Mouse (Mus musculus): Measurements from ENCODE around the gene Nebl. TPM values are rescaled to one million over a fixed set of nuclear protein-coding genes. Genes with fewer than 3 reads are reported as not detected.

Nebl gene
- total RNA-seq, 2 experiments from 2014 or later, result 0.45 to 0.55 TPM

DNA sequence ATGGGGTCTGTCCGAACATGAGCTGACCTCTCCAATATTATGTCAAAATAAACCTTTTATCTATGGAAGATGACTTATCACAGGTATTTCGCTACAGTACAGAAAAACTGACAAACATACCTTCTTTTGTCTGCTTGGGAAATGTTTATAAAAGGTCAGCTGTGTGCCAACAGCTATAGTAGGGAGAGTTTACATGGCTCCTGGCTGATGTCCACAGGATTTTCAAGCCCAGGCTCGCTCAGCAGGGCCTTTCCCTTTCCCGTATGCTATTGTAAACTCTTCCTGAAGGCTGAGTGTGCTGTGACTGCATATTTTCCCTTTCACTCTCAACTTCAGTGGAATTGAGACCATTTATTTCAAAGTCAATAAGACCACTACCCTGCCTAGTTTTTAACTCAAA is 17.1 kb downstream of the Nebl start:
- DNase-seq, result no peak
- intact Hi-C loops (cut with DNase I; ENCODE audit: low total_unique reads), result no loop called here

DNA sequence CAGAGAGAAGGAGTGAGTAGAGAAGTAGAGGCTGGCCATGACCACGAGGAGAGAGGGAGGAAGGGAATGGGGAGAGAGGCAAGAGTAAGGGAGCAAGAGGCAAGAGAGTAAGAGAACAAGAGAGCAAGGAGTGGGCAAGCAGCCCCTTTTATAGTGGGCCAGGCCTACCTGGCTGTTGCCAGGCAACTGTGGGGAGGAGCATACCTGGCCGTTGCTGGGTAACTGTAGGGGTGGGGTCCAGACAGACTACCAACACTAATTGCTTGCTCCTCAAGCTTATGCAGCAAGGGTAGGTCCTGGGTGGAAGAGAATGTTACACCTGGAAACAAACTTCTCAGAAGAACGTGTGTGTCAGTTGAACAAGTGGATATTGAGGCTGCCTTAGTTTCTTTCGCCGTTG is 20.0 kb downstream of the Nebl start:
- intact Hi-C loops (cut with DNase I; ENCODE audit: low total_unique reads), result no loop called here
- DNase-seq, result no peak

DNA sequence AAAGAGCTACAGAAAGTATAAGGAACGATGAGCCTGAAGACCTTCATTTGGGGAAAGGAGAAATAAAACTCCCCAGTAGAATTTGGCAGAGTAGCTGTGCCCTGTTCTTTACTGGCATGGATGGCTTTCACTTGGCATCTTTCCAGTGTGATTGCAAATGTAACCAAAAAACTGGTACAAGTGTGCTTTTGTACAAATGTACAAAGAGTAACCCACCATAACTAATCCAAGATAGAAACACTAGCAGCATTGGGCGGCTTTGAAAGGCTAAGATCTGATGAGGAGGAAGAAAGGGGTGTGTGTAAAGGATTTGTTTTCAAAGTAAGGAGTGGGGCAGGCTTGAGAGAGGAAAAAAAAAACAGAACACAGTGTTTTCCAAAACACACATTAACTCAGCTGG is 21.2 kb downstream of the Nebl start:
- intact Hi-C loops (cut with DNase I; ENCODE audit: low total_unique reads), result no loop called here
- DNase-seq, result no peak

DNA sequence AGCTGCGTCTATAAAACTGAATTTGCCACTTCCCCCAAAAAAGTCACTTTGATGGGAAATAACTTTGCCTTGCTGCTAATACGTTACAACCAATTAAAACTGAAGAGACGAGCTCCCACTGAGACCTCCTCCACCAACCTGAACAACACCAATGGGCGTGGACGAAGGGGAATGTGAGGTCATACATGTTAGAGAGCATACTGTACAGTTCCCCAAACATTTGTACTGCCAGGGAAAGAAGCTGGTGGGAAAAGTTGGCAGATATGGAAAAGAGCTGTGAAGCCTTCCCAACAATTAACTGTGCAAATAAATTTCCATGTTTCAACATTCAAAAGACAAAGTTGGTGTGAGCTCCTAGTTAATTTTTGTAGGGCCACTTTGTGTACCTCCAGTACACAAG is 25.3 kb downstream of the Nebl start:
- intact Hi-C loops (cut with DNase I; ENCODE audit: low total_unique reads), result no loop called here
- DNase-seq, result no peak

DNA sequence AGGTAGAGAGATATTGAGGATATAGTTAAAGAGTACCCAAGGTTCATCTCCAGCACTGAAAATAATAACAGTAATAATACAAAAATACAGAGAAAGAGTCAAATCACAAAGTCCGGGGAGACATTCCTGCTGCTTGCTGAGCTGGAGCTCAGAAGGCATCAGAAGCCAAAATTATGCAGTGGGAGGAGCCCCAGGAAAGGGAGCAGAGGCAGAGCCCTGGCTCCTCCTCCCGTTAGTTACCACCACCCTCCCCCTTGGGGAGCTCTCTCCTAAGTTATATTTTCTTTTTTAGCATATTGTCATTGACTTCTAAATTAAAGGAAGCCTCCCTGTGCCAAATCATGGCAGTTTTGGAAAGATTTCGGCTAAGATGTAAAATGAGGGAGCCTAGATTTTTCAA is 25.8 kb downstream of the Nebl start:
- intact Hi-C loops (cut with DNase I; ENCODE audit: low total_unique reads), result no loop called here

GRCm38 (mm10) chr2:17703170-17703512 is 28.1 kb downstream of the Nebl start:
- no peak for DNase-seq
- intact Hi-C loops (cut with DNase I; ENCODE audit: low total_unique reads), result no loop called here

More for the DNA sequence above, 25.8 kb downstream of the Nebl start:
- no peak for DNase-seq

DNA sequence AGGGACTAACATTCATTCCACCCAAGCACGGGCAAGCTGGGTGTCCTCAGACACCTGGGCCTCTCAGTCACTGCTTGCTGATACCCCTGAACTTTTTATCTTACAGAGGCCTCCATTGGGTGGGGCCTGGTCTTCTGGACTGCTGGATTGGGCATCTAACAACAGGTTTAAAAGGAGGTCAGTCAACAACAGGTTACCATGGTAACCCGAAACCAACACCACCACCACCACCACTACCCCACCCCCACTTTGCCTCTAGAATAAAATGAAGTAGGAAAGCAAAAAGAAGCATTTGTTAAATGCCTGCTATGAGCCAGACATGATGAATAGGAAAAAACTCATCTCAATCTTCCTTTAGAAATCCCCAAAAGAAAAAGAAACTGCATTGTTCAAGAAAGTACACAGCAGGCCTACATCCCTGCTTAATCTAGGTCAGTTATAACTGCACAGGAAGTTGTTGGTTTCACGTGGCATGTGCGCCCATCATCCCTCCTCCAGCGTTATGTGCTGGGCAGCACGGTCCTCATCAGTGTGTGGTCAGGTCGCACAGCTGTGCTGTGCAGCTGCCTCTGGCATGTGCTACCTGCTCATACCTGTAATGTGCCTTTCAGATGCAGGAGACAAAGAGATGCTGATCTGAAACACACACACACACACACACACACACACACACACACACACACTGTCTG is 28.6 kb downstream of the Nebl start:
- DNase-seq, result no peak
- intact Hi-C loops (cut with DNase I; ENCODE audit: low total_unique reads), result no loop called here

DNA sequence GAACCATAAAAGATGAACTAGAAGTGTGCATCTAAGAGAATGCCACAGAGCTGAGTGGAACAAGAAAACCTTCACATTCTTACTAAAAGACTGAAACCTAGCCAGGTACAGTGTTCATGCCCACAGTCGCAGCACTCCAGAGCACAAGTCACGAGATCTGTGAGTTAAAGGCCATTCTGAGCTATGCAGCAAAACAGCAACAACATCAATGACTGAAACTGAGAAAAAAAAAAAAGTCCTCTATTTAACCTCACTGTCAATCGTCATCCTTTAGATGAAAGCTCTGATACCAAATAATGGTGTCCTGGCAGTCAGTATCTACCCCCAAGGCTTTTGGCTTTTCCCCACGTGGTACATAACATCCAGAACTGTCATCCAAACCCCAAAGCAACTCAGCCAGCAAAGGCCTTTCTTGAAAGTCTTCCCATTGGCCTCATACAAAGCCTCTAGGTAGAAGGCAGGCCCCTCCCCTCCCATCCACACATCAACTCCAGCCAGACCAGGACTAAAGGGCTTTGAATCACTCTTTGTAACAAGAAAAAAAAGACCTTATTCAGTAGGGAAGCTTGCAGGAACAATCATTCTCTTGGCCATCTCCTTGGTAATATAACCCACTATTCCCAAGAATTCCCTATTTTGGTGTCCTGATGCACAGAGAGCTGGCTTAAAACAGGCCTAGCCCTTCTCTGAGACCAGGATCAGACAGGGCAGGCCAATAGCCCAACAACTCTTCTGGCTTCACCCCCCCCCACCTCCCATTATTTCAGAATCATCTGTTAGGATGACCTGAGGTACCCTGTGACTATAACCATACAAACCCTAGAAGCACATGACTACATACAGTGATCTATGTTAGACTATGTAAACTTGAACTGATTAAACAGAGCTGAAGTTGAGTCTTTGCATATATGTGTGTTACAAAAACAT is 32.8 kb downstream of the Nebl start:
- DNase-seq, result no peak

GRCm38 (mm10) chr2:17692926-17693325 is 38.3 kb downstream of the Nebl start:
- intact Hi-C loops (cut with DNase I; ENCODE audit: low total_unique reads), result no loop called here

More for the DNA sequence above, 32.8 kb downstream of the Nebl start:
- intact Hi-C loops (cut with DNase I; ENCODE audit: low total_unique reads), result no loop called here

GRCm38 (mm10) chr2:17690264-17690663 is 41.0 kb downstream of the Nebl start:
- intact Hi-C loops (cut with DNase I; ENCODE audit: low total_unique reads), result no loop called here
- no peak for DNase-seq

More at GRCm38 (mm10) chr2:17692926-17693325, 38.3 kb downstream of the Nebl start:
- no peak for DNase-seq

- no peak for DNase-seq
- intact Hi-C loops (cut with DNase I; ENCODE audit: low total_unique reads), result no loop called here
Measured at GRCm38 (mm10) chr2:17687141-17687540, 44.1 kb downstream of the Nebl start.

- no peak for DNase-seq
- intact Hi-C loops (cut with DNase I; ENCODE audit: low total_unique reads), result no loop called here
Measured at GRCm38 (mm10) chr2:17683326-17684040, 47.8 kb downstream of the Nebl start.

- intact Hi-C loops (cut with DNase I; ENCODE audit: low total_unique reads), result no loop called here
Measured at GRCm38 (mm10) chr2:17672156-17672555, 59.1 kb downstream of the Nebl start.

GRCm38 (mm10) chr2:17671566-17671965 is 59.7 kb downstream of the Nebl start:
- intact Hi-C loops (cut with DNase I; ENCODE audit: low total_unique reads), result no loop called here
- no peak for DNase-seq

More at GRCm38 (mm10) chr2:17672156-17672555, 59.1 kb downstream of the Nebl start:
- no peak for DNase-seq

DNA sequence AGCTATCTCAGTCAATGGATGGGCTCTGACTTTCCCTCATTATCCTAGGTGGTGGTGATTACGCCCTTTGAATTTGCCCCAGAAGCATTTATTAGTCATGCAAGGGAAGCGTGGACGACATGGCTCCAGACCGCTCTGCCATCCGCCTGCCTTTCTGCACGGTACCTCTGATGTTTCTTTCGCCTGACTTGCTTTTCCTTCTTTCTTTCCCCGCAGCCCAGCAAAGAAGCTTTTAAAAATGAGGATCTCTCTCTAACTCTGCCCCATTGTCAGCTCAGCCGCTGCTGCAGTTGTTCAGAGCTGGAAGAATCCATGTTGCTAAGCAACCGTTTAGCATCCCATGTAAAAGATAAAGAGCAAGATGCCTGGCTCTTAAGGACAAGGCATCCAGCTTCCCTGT is 61.3 kb downstream of the Nebl start:
- DNase-seq, result no peak
- intact Hi-C loops (cut with DNase I; ENCODE audit: low total_unique reads), result no loop called here

DNA sequence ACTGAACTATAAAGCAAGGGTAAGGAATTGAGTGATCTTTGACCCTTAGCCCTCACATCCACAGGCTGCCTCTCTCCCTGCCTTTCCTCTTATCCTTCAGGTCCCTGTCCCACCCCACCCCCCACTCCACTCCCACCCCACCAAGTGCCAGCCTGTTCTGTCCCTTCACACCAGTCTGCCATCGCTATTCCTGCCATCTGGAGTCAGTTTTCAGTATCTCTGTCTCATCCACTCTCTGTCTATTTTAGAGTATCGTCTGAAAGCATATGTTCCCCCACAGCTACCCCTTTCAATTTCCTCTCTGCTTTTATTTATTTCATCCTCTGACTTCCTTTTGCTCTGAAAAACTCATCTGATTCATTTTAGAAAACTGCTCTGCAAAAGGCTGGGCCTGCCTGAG is 62.3 kb downstream of the Nebl start:
- DNase-seq, result no peak
- intact Hi-C loops (cut with DNase I; ENCODE audit: low total_unique reads), result no loop called here

DNA sequence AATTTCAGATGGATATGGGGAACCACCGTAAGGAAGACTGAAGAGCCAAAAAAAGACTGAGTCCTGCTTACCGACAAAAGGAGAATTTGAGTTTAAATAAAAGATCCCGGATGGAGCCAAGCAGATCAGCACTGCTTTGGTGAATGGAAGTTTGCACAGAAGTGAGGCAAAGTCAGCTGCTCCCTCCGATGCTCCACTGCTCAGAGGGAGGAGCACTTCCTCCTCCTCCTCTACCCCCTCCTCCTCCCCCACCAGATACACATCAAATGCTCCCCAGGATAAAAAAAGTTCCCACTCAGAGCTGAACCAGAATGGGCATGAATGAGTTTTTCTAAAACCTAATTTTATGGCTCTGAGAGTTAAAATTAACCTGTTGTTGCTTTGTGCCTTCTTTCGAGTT is 73.1 kb downstream of the Nebl start:
- intact Hi-C loops (cut with DNase I; ENCODE audit: low total_unique reads), result no loop called here
- DNase-seq, result no peak

DNA sequence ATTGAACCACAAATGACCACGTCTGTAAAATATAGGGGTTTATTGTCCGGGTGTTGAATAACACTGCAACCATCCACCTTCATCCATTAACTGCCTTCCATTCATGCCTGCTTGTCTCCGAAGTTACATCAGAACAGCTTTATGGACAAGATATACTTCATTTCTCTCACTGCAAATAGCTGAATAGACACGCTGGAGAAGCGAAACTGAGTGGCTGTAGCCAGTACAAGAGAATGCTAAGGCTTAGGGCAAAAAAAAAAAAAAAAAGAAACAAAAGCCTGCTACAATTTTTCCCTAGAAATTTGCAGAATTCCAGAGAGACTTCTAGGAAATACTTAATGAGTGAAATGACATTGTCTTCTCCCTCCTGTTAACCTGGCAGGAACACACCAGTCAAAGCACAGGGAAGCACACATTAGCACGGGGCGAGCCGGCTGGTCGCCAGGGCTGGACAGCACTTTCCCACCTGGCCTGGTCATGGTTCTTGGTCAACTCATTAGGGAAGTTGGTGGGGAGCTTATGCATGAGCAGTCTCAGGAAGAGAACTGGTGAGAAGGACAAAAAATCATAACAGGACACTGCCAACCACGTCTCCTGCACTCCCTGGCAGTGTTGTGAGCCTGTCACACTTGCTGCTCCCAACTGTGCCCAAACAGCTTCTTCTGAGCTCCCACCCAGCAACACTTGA is 81.0 kb downstream of the Nebl start:
- DNase-seq, result no peak
- intact Hi-C loops (cut with DNase I; ENCODE audit: low total_unique reads), result no loop called here

DNA sequence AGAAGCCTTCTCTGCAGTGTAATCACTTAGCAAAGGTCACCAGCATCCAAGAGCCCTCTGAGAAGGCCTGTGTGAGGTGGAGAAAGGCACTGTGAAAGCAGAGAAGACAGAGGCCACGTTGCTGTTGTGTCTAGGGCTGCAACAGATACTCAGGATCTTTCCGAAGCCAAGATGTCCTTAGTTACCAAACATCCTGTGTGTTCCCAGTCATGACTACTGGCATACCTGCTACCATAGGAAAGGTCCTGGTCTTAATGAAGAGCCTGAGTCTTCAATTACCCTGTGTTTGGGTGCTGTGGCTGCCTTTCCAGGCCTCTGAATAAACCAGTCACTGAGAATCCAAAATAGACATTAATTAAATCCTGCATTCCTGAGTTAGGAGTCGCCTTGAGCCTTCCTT is 81.5 kb downstream of the Nebl start:
- intact Hi-C loops (cut with DNase I; ENCODE audit: low total_unique reads), result no loop called here
- DNase-seq, result no peak

Data from gastrocnemius, postnatal 14 days (tissue).